Mouse (Mus musculus) lung, adult 2 months (tissue): ENCODE measurements around the gene Met. TPM values are rescaled to one million over a fixed set of nuclear protein-coding genes. Genes with fewer than 3 reads are reported as not detected.

Source experiments
- DNase-seq: peaks from one replicate; pipeline ENCODE4 v3.0.0; 2022
- H3K4me1 ChIP-seq: fragments of 200-500 bp; 2 replicates; pipeline ENCODE4 v1.6.1; 2011; ENCODE audit warnings: low read length; ENCODE audit not compliant: control insufficient read depth, insufficient read depth
- H3K4me3 ChIP-seq: fragments of 200-500 bp; replicated peaks from 2 replicates; pipeline ENCODE3; 2011; ENCODE audit warnings: low read depth, mild to moderate bottlenecking, control low read depth, low read length; ENCODE audit errors: extremely low read depth
- CTCF ChIP-seq: fragments of 200-500 bp; IDR thresholded peaks from 2 replicates; pipeline ENCODE4 v1.5.1; 2011; ENCODE audit warnings: mild to moderate bottlenecking, low read length, control low read depth; ENCODE audit not compliant: insufficient read depth
- POLR2A ChIP-seq: fragments of 200-500 bp; IDR thresholded peaks from 2 replicates; pipeline ENCODE4 v1.6.1; 2011; ENCODE audit warnings: low read depth, mild to moderate bottlenecking, control low read depth, low read length, borderline replicate concordance; ENCODE audit errors: extremely low read depth
- WGBS: fragments of 180-500 bp; shearing (Covaris S2); methylation state at CpG from one replicate; pipeline ENCODE4 v1.1.7; 2018; 5-methylcytosine and 5-hydroxymethylcytosine counted together
- polyA plus RNA-seq: library from polyadenylated mRNA; depleted of rRNA; stranded (reverse); fragments of >200 nt; gene quantifications from 2 replicates; pipeline ENCODE4 v1.2.3, GENCODE M21; 2012

Gene Met
- polyA plus RNA-seq, 1 experiment = 15.5 TPM

GRCm38 (mm10) chr6:17583982-17584381 lies 120.4 kb downstream of the Met start:
- H3K4me1 ChIP-seq = no peaks in the 10 kb centered on the region
- 23% methylated on average over 13 of the region's 13 CpGs for WGBS
- TF ChIP-seq CTCF (no peak), POLR2A (no peak)
- DNase-seq = peak; percentile 63
- peak overlapping the region; percentile 30 for H3K4me3 ChIP-seq

- no peak overlapping the region for H3K4me3 ChIP-seq
- 31% methylated on average over 16 of the region's 16 CpGs for WGBS
- DNase-seq = peak; percentile 73
- no peaks in the 10 kb centered on the region for H3K4me1 ChIP-seq
- TF ChIP-seq CTCF = peak; percentile 98
- no peak for TF ChIP-seq POLR2A
Observed at GRCm38 (mm10) chr6:17589049-17589952, 125.7 kb downstream of the Met start.

DNA sequence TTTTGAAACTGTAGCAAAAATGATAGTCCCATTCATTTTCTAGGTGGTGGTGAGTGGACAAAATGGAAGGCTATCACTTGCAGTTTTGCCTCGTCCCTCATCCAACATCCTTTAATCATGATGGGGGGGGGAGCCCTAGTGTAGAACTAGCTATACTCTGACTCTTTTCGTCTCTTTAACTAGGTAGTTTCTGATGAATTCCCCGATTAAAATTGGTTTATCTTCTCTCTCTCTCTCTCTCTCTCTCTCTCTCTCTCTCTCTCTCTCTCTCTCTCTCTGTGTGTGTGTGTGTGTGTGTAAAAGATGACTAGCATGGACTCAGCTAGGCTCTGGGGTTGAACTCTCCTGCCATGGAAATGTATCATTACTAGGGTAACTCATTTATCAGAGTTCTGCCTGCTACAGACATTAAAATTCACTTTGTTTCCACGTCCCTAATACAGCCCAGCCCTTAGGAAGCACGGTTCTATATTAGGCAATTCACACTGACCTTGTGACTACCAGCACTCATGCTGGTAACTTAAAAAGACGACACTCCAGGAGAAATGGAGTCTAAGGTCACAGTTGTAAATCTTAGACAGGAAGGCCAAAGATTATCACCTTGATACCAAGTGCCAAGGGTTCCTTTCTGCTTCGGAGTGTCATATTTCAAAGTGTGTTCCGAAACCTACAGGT lies 126.5 kb downstream of the Met start:
- no peaks in the 10 kb centered on the region for H3K4me1 ChIP-seq
- 41% methylated on average over 8 of the region's 8 CpGs for WGBS
- no peak for DNase-seq
- no peak overlapping the region for H3K4me3 ChIP-seq
- TF ChIP-seq POLR2A (no peak), CTCF (no peak)

DNA sequence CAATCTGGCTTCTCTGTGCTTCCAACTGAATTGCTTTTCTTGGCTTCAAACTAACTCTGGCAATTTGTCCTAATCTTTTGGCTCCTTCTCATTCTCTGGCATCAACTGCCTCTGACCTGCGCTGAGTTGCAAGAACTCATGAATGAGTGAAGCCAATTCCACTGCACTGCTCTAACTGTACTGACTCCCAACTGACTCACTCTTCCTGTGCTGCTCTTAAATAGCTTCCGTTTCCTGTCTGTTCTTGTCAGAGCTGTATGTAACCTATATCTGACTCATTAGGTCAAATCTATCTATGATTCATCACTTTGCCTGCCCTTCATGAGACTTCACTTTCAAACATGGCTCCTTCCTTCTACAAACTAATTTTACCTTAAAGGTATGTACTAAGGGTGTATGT lies 130.4 kb downstream of the Met start:
- WGBS = 80% methylated on average over 2 of the region's 2 CpGs
- Histone ChIP-seq H3K4me1 (no peaks in the 10 kb centered on the region), H3K4me3 (no peak overlapping the region)
- no peak for DNase-seq
- TF ChIP-seq POLR2A = no peak
- no peak for TF ChIP-seq CTCF

DNA sequence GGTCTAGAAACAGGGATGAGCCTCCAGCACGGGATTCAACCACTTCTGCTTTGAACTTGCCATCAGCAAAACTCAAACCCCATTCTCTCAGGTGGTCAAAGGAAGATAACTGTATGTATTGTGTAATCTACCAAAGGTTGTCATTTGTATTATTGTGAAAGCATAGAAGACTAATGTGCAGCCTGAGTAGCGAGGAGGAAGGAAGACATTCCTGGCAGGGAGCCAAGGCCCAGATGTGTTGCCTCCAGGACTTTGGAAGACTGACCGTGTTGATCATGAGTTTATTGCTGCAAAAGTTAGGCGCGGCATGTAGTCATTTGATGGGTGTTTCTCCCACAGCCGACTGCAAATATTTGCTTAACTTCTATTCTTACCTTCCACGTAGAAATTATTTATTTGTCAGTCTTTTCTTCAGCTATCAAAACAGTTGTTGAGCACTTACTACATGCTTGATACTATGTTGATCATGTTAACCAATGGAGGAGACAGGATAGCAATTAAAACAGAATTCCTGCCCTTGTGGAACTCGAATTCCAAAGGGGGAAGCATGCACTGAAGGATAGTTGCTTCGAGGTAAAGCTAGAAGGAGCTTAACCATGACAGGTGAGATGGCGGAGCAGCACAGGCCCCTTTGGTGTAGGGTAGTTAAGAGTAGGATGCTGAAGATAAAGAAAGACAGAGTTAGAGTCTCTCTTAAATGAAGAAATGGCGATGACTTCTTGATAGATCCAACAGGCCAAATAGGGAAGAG lies 132.3 kb downstream of the Met start:
- H3K4me3 ChIP-seq = no peak overlapping the region
- WGBS = 49% methylated on average over 11 of the region's 11 CpGs
- H3K4me1 ChIP-seq = no peaks in the 10 kb centered on the region
- TF ChIP-seq CTCF (no peak), POLR2A (no peak)
- DNase-seq = no peak

DNA sequence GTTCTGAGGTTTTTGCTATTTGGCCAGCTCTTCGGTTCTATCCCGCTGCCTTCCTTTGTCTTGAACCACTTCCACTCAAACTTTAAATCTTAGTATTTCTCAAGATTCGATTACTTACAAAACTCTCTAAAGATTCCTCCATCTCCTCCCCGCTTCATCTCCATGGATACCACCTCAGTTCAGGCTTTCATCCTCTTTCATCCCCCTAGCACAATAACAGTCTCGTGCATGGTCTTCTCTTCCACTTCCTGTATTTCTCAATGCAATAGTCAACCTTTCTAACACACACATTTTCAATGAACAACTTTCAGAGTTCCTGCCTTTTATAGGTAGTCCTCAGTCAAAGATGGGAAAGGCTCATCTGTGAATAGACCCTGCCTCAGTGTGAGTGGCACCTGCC lies 135.8 kb downstream of the Met start:
- 87% methylated on average over 5 of the region's 5 CpGs for WGBS
- no peak for DNase-seq
- H3K4me3 ChIP-seq = no peak overlapping the region
- TF ChIP-seq CTCF (no peak), POLR2A (no peak)
- H3K4me1 ChIP-seq = no peaks in the 10 kb centered on the region

GRCm38 (mm10) chr6:17601526-17601925 lies 137.9 kb downstream of the Met start:
- 56% methylated on average over 2 of the region's 2 CpGs for WGBS
- TF ChIP-seq POLR2A = no peak
- TF ChIP-seq CTCF = no peak

GRCm38 (mm10) chr6:17606915-17607314 lies 143.3 kb downstream of the Met start:
- DNase-seq = no peak
- Histone ChIP-seq H3K4me1 (no peaks in the 10 kb centered on the region), H3K4me3 (no peak overlapping the region)
- WGBS = 82% methylated on average over 1 of the region's 1 CpGs
- TF ChIP-seq POLR2A = no peak
- TF ChIP-seq CTCF = no peak

More at GRCm38 (mm10) chr6:17601526-17601925, 137.9 kb downstream of the Met start:
- no peak overlapping the region for H3K4me3 ChIP-seq
- DNase-seq = no peak
- no peaks in the 10 kb centered on the region for H3K4me1 ChIP-seq

DNA sequence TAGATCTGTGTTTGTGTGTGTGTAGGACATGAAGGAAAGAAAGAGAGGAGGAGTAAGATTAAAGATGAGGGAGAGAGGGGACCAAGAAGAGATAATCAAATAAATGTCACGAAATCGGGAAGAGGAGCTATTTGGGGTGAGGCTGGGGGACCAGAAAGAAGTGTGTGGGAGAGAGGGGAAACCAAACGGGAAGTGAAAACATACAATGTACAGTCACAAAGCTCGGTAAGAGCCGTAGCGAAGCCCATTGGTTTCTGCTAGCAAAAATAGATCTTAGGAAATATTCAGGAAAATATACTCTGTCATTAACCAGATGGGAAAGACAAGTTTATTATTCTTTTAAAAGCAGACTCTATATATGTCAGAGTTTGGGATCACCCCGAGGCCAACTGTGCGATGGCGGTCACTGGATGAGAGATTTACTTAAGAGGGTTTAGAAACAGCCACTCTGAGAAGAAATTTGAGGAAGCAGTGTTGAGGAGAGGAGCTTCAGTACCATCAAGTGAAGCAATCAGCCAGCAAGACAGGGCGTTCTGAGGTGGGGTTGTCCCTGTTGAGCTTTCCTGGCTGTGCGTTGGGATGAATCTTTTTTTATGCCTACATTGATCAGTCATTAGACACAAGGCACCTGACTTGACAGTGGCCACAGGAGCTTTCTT lies 147.9 kb downstream of the Met start:
- WGBS = 66% methylated on average over 11 of the region's 11 CpGs
- TF ChIP-seq CTCF = no peak
- TF ChIP-seq POLR2A = no peak
- no peak for DNase-seq

More for the DNA sequence above, 147.9 kb downstream of the Met start:
- Histone ChIP-seq H3K4me3 (no peak overlapping the region), H3K4me1 (no peaks in the 10 kb centered on the region)
